Mouse (Mus musculus): ENCODE data around the gene Usp8. TPM values are rescaled to one million over a fixed set of nuclear protein-coding genes. Genes with fewer than 3 reads are reported as not detected.

Usp8 gene
- total RNA-seq, 1 experiment from 2014 or later: 79.6 TPM

DNA sequence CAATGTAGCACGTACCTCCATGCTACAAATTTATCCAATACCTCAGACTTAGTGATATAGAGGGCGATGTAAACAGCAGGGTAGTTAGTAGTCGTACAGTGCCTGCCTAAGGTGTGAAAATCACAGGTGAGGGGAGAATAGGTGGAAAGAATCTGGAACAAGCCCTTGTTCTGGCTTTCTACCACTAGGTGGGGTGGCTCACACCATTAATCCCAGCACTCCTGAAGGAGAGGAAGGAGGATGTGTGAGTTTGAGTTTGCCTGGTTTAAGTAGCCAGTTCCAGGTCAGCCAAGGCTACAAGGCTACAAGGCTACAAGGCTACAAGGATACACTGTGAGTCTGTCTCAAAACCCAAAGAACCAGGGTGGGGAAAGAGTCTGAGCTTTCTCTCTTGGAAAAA lies 88.6 kb downstream of the Usp8 start:
- ATAC-seq (ENCODE audit: extremely low read depth, insufficient number of reproducible peaks, low FRiP score, poor library complexity, severe bottlenecking): no peak

DNA sequence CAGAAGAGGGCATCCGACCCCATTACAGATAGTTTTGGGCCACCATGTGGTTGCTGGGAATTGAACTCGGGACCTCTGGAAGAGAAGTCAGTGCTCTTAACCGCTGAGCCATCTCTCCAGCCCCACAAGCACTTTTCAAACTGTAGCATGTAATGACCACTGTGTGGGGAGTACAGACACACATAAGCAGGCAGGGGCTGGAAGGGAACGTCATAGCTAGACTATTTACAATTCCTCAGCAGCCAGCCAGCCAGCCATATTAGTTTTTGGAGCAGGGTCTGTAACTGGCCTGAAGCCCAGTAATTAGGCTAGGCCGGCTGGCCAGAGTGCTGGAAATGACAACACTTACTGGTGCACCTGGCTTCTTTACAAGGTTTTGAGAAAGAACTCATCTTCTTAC lies 91.3 kb downstream of the Usp8 start:
- no peak for ATAC-seq (ENCODE audit: extremely low read depth, insufficient number of reproducible peaks, low FRiP score, poor library complexity, severe bottlenecking)

DNA sequence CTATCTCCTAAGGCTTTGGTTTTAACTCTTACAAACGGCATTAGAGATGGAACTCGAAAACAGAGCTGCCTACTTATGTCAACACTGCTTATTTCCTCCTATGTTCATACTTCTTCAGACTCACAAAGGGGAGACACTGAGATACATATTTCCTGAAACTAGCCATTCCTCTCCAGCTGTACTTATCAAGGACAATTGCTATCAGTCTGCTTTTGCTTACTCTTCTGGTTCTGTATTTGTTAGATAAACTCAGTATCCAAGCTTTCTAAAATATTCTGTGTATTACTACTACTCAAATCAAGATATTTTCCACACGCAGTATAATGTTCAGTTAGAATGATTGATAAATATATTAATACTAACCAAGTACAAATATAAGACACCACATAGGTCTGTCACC lies 94.9 kb downstream of the Usp8 start:
- ATAC-seq (ENCODE audit: extremely low read depth, insufficient number of reproducible peaks, low FRiP score, poor library complexity, severe bottlenecking): no peak

Other genes with a start within 250 kb of the Usp8 start
- 64.2 and 76.6 TPM in 2 replicates for gene Atp8b4, start 206.7 kb upstream of the Usp8 start, total RNA-seq (2017)
- 1.4 and 2.8 TPM in 2 replicates for gene Slc27a2, start 154.9 kb upstream of the Usp8 start, total RNA-seq (2017)
- 364 and 376 TPM in 2 replicates for gene Hdc, start 88.0 kb upstream of the Usp8 start, total RNA-seq (2017)
- 45.4 and 51.4 TPM in 2 replicates for gene Gabpb1, start 31.0 kb upstream of the Usp8 start, total RNA-seq (2017)
- not detected in 2 replicates for gene Usp50, start 76.1 kb downstream of the Usp8 start, total RNA-seq (2017)
- gene Trpm7, start 168.9 kb downstream of the Usp8 start, total RNA-seq (2017): 81.4 and 86.6 TPM in 2 replicates
- gene Sppl2a, start 225.9 kb downstream of the Usp8 start, total RNA-seq (2017): 76.4 and 89.8 TPM in 2 replicates